Mouse (Mus musculus) liver, postnatal 0 days (tissue): ENCODE measurements around the gene Ghitm. TPM values are rescaled to one million over a fixed set of nuclear protein-coding genes. Genes with fewer than 3 reads are reported as not detected.
"Not testable (repeated sequence)": the region's sequence is repeated elsewhere in the genome, so short reads cannot be mapped to it uniquely, and the experiment has no call there.

ENCODE experiments used
- ATAC-seq: fragments of 200-750 bp; cut with Nextera tagmentation; 2 replicates; pipeline ENCODE4 v1.8.0; 2017; ENCODE audit warnings: mild to moderate bottlenecking, moderate library complexity
- DNase-seq: peaks from one replicate; pipeline ENCODE4 v3.0.0-alpha.2; 2016
- H3K27ac ChIP-seq: fragments of 300-500 bp; sonication (generic); 2 replicates; pipeline ENCODE4 v1.5.1; 2014; ENCODE audit warnings: antibody characterized with exemption, moderate library complexity, mild to moderate bottlenecking, low read depth
- H3K27me3 ChIP-seq: fragments of 300-500 bp; sonication (generic); 2 replicates; pipeline ENCODE4 v1.6.1; 2014; ENCODE audit warnings: low read length, control low read depth, mixed read lengths; ENCODE audit not compliant: insufficient read depth
- H3K36me3 ChIP-seq: fragments of 300-500 bp; sonication (generic); replicated peaks from 2 replicates; pipeline ENCODE4 v1.6.1; 2014; ENCODE audit warnings: mild to moderate bottlenecking, control low read depth, low read length, moderate library complexity, mixed read lengths; ENCODE audit not compliant: insufficient read depth
- H3K4me1 ChIP-seq: fragments of 300-500 bp; sonication (generic); 2 replicates; pipeline ENCODE4 v1.6.1; 2014; ENCODE audit warnings: antibody characterized with exemption, mild to moderate bottlenecking, control low read depth; ENCODE audit not compliant: insufficient read depth
- H3K4me2 ChIP-seq: fragments of 300-500 bp; sonication (generic); 2 replicates; pipeline ENCODE4 v1.6.1; 2014; ENCODE audit warnings: low read depth, mild to moderate bottlenecking, low read length, moderate library complexity, mixed read lengths
- H3K4me3 ChIP-seq: fragments of 300-500 bp; sonication (generic); 2 replicates; pipeline ENCODE4 v1.5.1; 2014; ENCODE audit warnings: low read depth, low read length
- H3K9ac ChIP-seq: fragments of 300-500 bp; sonication (generic); replicated peaks from 2 replicates; pipeline ENCODE4 v1.6.1; 2014; ENCODE audit warnings: mild to moderate bottlenecking, moderate library complexity
- H3K9me3 ChIP-seq: fragments of 300-500 bp; sonication (generic); 2 replicates; pipeline ENCODE4 v1.6.1; 2016; ENCODE audit warnings: mild to moderate bottlenecking, control low read depth, low read length, mixed read lengths
- CTCF ChIP-seq: sonication (generic); IDR thresholded peaks from 2 replicates; pipeline ENCODE4 v1.5.1; 2016; ENCODE audit warnings: antibody characterized with exemption, low read depth
- EP300 ChIP-seq: IDR thresholded peaks from 2 replicates; pipeline ENCODE4 v1.6.1; 2016; ENCODE audit warnings: antibody characterized with exemption, low read depth, mild to moderate bottlenecking
- WGBS: fragments of 180-500 bp; shearing (Covaris S2); extraction: QIAGEN DNeasy Blood & Tissue Kit; methylation state at CpG from one replicate; pipeline ENCODE4 v1.1.7; 2014; ENCODE audit not compliant: insufficient replicate concordance; 5-methylcytosine and 5-hydroxymethylcytosine counted together
- polyA plus RNA-seq: library from polyadenylated mRNA; unstranded; fragments of >200 nt; fragmentation: Nextera tagmentation; extraction: Ambion mirVana; gene quantifications from 2 replicates; pipeline ENCODE4 v1.2.1, GENCODE M21; 2015

The Ghitm gene
- polyA plus RNA-seq, 1 experiment from 2014 or later: 210 TPM

DNA sequence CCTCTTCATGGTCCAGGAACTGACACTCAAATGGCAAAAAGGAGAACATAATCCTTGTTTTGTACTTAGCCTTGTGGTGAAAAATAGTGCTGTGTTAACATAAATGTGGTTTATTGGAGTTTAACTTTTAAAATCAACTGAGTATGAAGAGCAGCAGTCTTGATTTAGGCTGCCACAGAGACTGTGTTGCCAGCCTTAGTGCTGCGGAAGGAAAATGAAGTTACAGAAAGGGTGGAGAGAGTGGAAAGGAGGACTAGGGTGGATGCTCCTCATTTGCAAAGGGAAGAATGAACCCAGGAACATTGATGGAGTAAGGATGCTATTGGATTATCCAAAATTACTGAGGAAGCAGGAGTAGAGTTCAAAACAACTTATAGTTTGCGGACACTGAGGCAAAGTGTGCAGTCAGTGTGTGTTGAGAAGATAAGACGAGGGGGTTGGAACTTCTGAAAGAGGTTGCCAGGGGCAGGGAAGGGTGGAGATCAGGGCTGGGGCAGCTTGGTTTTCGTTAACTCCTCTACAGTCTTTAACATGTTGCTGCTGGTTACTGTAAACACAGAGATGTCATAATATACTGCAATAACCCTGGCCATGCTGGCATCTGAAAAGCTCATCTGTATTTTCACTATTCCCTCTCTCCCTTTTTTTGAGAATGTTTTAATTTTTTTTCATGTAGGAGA, 28.3 kb upstream of the Ghitm start:
- H3K27ac ChIP-seq: peak overlapping the region; percentile 82
- H3K27me3 ChIP-seq: no peaks in the 10 kb centered on the region
- DNase-seq (peak; percentile 36), ATAC-seq (peak; percentile 96)
- WGBS: 53% methylated on average over 4 of the region's 4 CpGs
- peak overlapping the region; percentile 29; the same call in 1 of the 2 replicates for H3K4me2 ChIP-seq
- TF ChIP-seq CTCF: no peak
- TF ChIP-seq EP300: peak; percentile 72
- no peaks in the 10 kb centered on the region for H3K36me3 ChIP-seq
- 0 out of 2 replicates have a peak, but pooled peaks cover 2% of the 10 kb centered on the region for H3K9me3 ChIP-seq
- H3K4me1 ChIP-seq: peaks cover 5% of the 10 kb centered on the region; the same call in 1 of the 2 replicates
- no peak overlapping the region for H3K9ac ChIP-seq
- no peak overlapping the region for H3K4me3 ChIP-seq

DNA sequence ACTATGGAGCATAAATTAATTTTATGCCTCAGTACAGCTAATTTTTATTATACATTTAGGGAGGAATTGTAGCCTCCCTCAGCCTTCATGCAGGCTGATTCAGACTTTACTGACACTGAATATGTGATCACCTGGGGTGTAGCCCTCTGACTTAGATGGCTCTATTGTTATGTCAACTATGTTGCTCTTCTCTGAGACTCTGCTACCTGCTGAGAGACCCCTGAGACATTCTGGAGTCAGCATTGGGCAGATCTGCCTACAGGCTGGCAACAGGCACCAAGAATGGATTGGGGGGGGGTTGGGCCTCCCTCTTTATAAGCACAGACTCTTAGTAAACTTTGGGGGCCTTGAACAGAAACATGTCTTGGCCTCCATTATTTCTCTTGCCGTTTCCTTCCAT, 19.3 kb upstream of the Ghitm start:
- no peak for ATAC-seq
- TF ChIP-seq EP300 (no peak), CTCF (no peak)
- WGBS: 72% methylated on average over 1 of the region's 1 CpGs

GRCm38 (mm10) chr14:37139051-37139710, 4.1 kb upstream of the Ghitm start:
- TF ChIP-seq EP300 (no peak), CTCF (no peak)
- no peak for ATAC-seq
- no peak overlapping the region for H3K4me3 ChIP-seq
- DNase-seq: no peak
- no peak overlapping the region for H3K9ac ChIP-seq
- H3K4me1 ChIP-seq: no peaks in the 10 kb centered on the region
- 76% methylated on average over 8 of the region's 8 CpGs for WGBS
- no peaks in the 10 kb centered on the region for H3K9me3 ChIP-seq
- no peaks in the 10 kb centered on the region for H3K27me3 ChIP-seq
- H3K27ac ChIP-seq: no peak overlapping the region
- no peaks in the 10 kb centered on the region for H3K36me3 ChIP-seq
- no peak overlapping the region for H3K4me2 ChIP-seq

More for the DNA sequence above, 19.3 kb upstream of the Ghitm start:
- H3K36me3 ChIP-seq: no peaks in the 10 kb centered on the region
- no peaks in the 10 kb centered on the region for H3K9me3 ChIP-seq
- no peak overlapping the region for H3K4me3 ChIP-seq
- H3K27ac ChIP-seq: no peak overlapping the region
- H3K27me3 ChIP-seq: no peaks in the 10 kb centered on the region
- H3K4me1 ChIP-seq: no peaks in the 10 kb centered on the region
- DNase-seq: no peak
- no peak overlapping the region for H3K9ac ChIP-seq
- no peak overlapping the region for H3K4me2 ChIP-seq

GRCm38 (mm10) chr14:37137596-37137995, 2.5 kb upstream of the Ghitm start:
- ATAC-seq, DNase-seq, H3K9ac ChIP-seq, H3K27me3 ChIP-seq, H3K4me1 ChIP-seq, H3K36me3 ChIP-seq, H3K4me2 ChIP-seq, H3K9me3 ChIP-seq, H3K27ac ChIP-seq, H3K4me3 ChIP-seq: not testable (repeated sequence)
- peak; percentile 28; the same call in 1 of the 2 replicates for TF ChIP-seq CTCF
- 77% methylated on average over 2 of the region's 3 CpGs for WGBS

DNA sequence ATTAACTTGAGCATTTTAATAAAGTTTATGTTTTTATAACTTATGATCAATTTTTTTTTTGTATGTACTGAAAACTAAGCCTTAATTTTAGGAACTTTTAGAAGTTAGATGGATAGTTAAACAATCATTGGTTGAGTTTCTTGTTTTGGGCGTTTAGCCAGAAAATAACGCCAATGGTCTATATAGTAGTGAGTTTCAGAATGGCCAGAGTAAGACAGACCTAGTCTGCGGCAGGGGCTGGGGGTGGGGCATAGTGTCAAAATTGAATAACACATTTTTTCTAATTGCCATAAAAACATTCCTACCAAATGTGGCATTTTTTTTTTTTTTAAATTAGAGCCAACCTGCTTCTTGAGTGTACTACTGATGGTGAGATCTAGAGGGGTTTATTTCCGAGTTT, 1.0 kb upstream of the Ghitm start:
- H3K4me3 ChIP-seq: no peak overlapping the region
- H3K36me3 ChIP-seq: peaks cover 21% of the 10 kb centered on the region
- no peak overlapping the region for H3K9ac ChIP-seq
- H3K27me3 ChIP-seq: no peaks in the 10 kb centered on the region
- H3K4me1 ChIP-seq: peaks cover 4% of the 10 kb centered on the region
- H3K9me3 ChIP-seq: no peaks in the 10 kb centered on the region
- WGBS: 79% methylated on average over 4 of the region's 4 CpGs
- DNase-seq (no peak), ATAC-seq (no peak)
- no peak for TF ChIP-seq EP300
- TF ChIP-seq CTCF: no peak
- H3K4me2 ChIP-seq: peak overlapping the region; percentile 67
- H3K27ac ChIP-seq: no peak overlapping the region

DNA sequence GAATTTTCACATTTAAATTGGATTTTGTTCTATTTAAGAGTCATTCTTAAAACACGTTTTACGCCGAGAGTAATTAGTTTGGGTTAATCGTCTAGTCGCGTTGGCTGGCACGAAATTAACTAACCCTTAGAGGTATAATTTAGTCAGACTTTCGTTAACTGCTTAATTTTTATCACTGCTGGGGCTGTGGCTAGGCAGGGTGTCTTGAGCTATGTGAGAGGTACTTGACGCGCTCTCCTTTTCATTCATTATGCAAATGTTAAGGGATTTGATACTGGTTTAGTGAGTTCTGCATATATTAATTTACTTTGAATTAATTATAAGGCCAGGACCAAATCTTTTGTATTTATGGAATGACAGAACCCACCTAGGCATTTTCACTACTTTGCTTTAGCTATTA, 599 bp upstream of the Ghitm start:
- ATAC-seq: no peak
- H3K9ac ChIP-seq: peak overlapping the region; percentile 52
- H3K4me1 ChIP-seq: peaks cover 4% of the 10 kb centered on the region
- peak overlapping the region; percentile 64 for H3K27ac ChIP-seq
- H3K4me2 ChIP-seq: peak overlapping the region; percentile 67
- 3% methylated on average over 10 of the region's 10 CpGs for WGBS
- peak overlapping the region; percentile 83 for H3K4me3 ChIP-seq
- no peak for DNase-seq
- H3K36me3 ChIP-seq: peaks cover 24% of the 10 kb centered on the region
- no peaks in the 10 kb centered on the region for H3K9me3 ChIP-seq
- H3K27me3 ChIP-seq: no peaks in the 10 kb centered on the region
- TF ChIP-seq EP300: no peak
- TF ChIP-seq CTCF: no peak
